Mouse (Mus musculus) kidney, adult 9 months (tissue): ENCODE measurements around the gene Gm17606.

Experiments used
- DNase-seq: peaks from one replicate; pipeline ENCODE4 v3.0.0; 2022

Gene Gm17606

GRCm38 (mm10) chr14:54628103-54628502, 12.6 kb upstream of the Gm17606 start:
- DNase-seq = no peak

GRCm38 (mm10) chr14:54629797-54630196, 11.0 kb upstream of the Gm17606 start:
- no peak for DNase-seq

GRCm38 (mm10) chr14:54630583-54631239, 10.0 kb upstream of the Gm17606 start:
- no peak for DNase-seq

DNA sequence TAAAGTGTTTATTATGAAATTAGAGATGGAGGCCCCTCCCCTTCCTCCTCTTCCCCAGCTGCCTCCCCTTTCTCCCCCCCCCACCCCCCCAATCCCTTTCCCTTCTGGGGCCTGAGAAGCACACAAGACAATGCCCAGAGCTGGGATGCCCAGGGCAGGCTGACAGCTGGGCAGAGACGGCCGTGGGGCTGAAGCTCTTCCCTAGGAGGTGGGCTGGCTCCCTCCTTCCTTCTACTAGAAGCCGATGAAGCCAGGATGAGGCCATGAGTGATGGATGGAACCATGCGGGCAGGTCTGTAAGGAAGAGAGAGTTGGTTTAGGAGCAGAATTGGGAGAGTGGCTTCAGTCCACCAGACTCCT, 9.5 kb upstream of the Gm17606 start:
- no peak for DNase-seq

DNA sequence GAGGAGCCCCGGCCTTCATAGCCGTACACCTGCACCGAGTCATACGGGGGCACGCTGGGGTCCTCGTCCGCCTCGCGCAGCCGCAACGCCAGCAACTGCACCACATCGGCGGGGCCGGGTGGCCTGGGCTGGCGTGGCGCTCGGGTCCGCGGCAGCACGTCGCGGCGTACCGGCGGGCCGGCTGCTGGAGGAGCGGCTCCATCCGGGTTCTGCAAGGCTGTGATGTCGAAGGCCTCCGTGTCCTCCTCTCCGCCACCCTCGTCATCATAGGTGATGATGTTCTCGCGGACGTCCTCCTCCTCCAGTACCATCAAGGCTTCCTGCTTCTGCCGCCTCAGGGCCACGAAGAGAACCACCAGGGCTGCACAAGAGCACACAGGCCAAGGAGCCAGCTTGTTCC, 8.5 kb upstream of the Gm17606 start:
- no peak for DNase-seq

GRCm38 (mm10) chr14:54634182-54634581, 6.6 kb upstream of the Gm17606 start:
- no peak for DNase-seq

- DNase-seq = peak; percentile 43
Measured at GRCm38 (mm10) chr14:54636954-54637353, 3.8 kb upstream of the Gm17606 start.

DNA sequence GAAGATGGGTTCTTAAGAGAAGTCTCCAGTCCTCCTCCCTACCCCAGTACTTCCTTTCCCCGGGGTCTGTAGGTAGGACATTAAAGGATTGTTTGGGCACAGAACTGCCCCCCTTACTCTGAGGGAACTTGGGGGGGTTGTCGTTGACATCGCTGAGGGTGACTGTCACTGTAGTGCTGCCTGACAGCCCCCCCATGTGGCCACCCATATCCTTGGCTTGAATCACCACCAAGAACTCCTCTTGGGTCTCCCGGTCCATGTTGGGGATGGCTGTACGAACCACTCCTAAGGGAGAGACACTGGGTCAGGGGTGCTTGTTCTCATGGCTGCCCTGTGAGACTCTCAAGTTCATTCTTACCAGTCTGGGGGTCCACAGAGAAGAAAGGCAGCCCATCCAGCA, 2.5 kb upstream of the Gm17606 start:
- DNase-seq = no peak

DNA sequence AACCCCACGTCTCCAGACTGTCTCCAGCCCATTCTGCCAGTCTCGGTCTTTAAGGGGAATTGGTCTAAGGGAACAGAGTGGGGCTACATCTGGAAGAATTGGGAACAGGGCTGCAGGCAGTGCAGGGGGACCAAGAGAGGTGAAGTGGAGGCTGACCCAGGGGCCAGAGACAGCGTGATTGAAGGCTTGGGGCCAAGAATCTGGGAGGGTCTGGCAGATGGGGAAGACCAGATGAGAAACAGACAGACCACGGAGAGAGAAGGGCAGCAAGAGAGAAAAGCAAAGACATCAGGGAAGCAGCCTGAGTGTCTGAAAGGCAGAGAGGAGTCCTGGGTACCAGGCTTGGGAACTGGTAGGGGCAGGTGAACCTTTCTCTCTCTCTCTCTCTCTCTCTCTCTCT, 631 bp upstream of the Gm17606 start:
- no peak for DNase-seq

DNA sequence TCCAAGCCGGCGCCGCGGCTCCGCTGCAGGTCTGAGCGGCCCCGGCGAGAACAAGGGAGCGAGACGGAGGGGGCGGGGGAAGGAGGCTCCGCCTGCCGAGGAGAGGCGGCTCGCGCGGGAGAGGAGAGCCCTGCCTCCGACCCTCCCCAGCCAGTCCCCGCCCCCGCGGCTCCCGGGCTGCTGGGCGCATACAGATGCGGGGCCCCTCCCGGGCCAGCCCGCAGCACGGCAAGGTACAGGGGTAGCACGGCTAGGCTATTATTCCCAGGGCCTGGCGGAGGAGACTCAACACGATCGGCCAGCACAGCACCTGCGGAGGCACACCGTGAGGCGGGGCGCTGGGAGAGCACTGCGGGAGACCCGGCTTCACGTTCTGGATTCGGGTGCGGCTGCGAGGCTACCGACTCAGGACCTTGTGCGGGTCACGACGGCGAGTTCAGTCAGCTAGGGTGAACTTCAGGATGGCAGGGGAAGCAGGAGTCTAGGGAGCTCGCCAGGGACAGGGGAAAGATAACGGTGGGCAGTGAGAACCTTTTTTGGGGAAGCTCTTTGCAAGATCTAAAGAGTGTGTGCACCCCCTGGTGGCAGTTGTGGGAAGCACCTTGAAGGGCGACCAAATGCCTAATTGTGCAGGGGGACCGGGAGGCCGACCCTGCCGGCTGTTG, 685 bp downstream of the Gm17606 start, which contains the start of gene Cdh24:
Cdh24 (minus strand) TSS at position 60 of the 665 bp plus-strand sequence.
- peak; percentile 88 for DNase-seq

- no peak for DNase-seq
Measured at GRCm38 (mm10) chr14:54642224-54642944, 1.6 kb downstream of the Gm17606 start.

DNA sequence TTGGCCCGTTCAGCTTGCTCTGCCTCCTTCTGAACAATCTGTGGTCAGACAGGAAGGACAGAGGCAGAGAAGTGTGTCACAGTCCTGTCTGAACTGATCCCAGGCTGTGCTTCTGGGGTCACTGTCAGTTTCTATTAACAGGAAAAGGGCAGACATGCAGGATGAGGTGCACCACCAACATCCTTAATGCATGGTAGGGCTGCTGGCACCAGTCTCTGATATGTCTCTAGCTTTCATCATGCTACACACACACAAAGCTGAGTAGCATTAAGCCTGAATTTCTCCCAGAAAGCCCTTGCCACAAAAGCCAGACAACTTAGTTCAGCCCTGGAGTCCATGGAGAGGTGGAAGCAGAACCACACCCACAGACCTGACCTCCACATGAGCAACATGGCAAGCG, 2.3 kb downstream of the Gm17606 start:
- no peak for DNase-seq

GRCm38 (mm10) chr14:54644294-54644693, 3.5 kb downstream of the Gm17606 start:
- DNase-seq = no peak

DNA sequence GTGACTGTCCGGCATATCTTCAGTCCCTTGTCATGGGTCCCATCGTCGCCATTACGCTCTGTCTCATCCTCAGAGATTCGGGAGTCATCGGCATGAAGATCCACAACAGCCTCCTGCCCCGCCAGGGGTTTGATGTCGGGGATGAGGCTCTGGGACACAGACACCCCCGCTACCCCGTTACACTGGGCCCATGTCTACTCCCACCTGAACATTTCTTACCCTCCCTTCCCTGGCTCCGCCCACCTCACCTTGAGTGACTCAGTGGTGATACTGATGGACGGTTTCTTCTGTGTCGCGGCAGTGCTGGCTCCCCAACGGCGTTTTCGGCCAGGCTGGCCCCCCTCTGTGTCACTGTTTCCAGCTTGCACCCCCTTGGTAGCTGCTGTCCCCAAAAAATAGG, 5.7 kb downstream of the Gm17606 start:
- DNase-seq = no peak

GRCm38 (mm10) chr14:54646898-54647636, 6.3 kb downstream of the Gm17606 start:
- no peak for DNase-seq

DNA sequence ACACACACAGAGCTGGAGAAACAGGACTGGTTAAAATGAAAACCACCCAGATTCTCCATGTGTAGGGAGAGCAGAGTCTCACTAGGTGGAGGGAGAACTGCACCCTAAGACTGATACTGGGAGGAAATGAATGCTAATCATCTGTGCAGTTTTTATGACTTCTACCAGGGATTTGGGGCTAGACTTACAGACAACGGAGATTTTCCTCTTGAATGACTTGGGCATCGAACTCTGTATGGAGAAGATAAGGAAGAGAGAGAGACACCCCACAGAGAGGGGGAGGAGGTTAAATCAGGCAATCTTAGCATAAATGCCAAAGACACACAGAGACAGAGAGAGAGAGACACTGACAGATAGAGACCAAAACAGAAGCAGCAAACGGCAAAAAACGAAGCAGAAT, 7.1 kb downstream of the Gm17606 start:
- DNase-seq = no peak

DNA sequence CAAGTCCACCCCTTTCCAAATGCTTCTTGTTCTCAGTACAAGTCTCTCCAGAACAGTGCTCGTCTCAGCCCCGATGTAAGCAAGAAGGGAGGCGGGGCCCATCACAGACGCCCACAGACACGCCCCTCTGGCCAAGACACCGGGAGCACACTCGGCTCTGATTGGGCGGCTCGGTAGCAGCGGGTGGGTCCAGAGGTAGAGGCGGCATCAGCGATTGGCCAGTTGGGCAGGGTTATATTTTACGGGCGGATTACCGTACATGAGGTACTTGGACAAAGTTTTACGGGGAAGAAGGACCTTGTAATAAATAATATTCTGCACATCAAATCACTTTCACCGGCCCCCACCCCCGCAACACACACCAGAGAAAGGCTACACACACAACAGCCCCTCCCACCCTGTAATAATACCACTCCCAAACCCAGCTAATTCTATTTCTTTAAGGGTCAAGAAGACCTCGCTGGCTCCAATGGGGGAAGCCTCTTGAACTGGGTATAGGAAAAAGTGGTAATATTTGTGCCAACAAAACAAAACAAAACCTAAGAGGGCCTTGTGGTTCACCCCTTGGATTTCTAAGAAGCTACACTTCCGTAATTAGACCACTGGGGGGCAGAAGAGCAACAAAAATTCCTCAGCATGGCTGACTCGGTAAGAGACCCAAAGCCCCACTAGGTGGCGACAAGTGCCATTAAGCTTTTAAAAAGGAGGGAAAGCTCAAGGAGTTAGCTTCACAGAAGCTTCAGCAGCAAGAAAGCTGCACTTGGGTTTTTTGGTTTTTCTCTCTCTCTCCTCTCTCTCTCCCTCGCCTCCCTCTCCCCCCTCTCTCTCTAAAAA, 10.1 kb downstream of the Gm17606 start:
- DNase-seq = peak; percentile 92

GRCm38 (mm10) chr14:54651556-54651955, 10.8 kb downstream of the Gm17606 start:
- no peak for DNase-seq

GRCm38 (mm10) chr14:54652787-54653186, 12.0 kb downstream of the Gm17606 start:
- no peak for DNase-seq

GRCm38 (mm10) chr14:54653496-54653895, 12.7 kb downstream of the Gm17606 start:
- peak; percentile 94 for DNase-seq

GRCm38 (mm10) chr14:54660009-54660408, 19.3 kb downstream of the Gm17606 start:
- peak; percentile 37 for DNase-seq

GRCm38 (mm10) chr14:54664477-54665222, 23.9 kb downstream of the Gm17606 start:
- no peak for DNase-seq
